Mouse (Mus musculus): ENCODE measurements around the gene Gnas. TPM values are rescaled to one million over a fixed set of nuclear protein-coding genes. Genes with fewer than 3 reads are reported as not detected.

Gene Gnas
- polyA plus RNA-seq, 1 experiment from 2014 or later: 1,252 TPM

DNA sequence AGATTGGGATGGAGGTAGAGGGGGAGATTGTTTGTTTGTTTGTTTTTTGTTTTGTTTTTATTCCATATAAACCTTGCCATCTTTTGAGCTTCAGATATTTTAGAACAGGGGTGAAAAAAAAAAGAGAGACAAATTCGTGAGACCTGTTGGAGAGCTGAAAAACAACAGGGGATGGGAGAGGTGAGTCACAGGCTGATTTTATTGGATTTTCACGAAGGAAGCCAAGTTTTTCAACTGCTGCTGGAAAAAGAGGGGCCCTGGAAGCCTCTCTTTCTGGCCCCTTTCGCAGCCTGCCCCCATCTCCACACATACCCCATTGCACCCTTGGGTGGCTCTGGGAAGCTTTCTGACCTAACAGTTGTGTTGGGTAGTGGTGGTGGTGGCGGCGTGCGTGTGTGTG lies 22.3 kb upstream of the Gnas start:
- no peaks in the 10 kb centered on the region for H3K9me3 ChIP-seq (ENCODE audit: low read length)
- ATAC-seq (no peak), DNase-seq (ENCODE audit: low spot score) (no peak)
- no peak overlapping the region for H3K4me2 ChIP-seq (replicated peaks; ENCODE audit: low read depth, low read length)
- no peak overlapping the region for H3K4me3 ChIP-seq (ENCODE audit: low read depth, low read length)
- H3K36me3 ChIP-seq (ENCODE audit: insufficient read depth, low read length): no peaks in the 10 kb centered on the region
- TF ChIP-seq EP300 (IDR thresholded peaks at IDR 0.05): no peak
- no peak for TF ChIP-seq CTCF (IDR thresholded peaks at IDR 0.05)
- no peak overlapping the region for H3K27ac ChIP-seq (ENCODE audit: low read length)
- no peaks in the 10 kb centered on the region for H3K27me3 ChIP-seq (replicated peaks; ENCODE audit: insufficient read depth, low read length)
- 61% methylated on average over 6 of the region's 6 CpGs for WGBS
- no peaks in the 10 kb centered on the region for H3K4me1 ChIP-seq (ENCODE audit: insufficient read depth, low read depth, low read length)
- H3K9ac ChIP-seq (replicated peaks; ENCODE audit: low read depth): no peak overlapping the region

DNA sequence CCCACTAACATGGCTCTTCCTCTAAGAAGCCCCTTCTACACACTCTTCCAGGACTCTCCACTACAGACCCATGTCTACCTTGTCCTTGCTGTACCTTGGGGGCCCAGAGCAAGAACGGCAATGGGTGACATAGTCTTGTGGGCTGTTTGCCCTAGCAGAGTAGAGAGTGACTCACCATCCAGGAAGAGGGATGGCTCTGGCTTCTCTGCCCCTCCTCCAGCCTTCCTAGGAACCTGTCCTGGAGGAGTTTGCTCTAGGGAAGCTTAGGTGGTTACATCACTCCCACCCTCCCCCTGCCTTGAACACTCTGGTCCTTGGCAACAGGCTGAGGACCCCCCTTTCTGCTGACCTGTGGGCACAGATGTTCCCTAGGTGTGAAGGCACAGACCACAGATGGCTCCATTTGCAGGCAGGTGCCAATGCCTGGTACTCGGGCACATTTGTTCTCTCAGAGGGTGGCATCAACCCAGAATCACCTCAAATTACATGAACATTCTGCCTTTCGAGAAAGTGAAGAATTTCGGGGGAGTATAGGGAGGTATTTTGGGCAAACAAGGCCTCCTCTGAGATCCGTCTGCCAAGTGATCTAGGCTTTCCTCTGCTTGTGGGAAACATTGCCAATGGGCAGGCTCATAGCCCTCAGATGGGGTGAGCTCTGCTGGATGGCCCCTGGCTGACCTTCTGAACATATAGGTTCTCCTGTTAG lies 20.9 kb upstream of the Gnas start:
- ATAC-seq: peak; percentile 14; the same call in 1 of the 2 replicates
- 65% methylated on average over 5 of the region's 5 CpGs for WGBS
- H3K4me1 ChIP-seq (ENCODE audit: insufficient read depth, low read depth, low read length): no peaks in the 10 kb centered on the region

DNA sequence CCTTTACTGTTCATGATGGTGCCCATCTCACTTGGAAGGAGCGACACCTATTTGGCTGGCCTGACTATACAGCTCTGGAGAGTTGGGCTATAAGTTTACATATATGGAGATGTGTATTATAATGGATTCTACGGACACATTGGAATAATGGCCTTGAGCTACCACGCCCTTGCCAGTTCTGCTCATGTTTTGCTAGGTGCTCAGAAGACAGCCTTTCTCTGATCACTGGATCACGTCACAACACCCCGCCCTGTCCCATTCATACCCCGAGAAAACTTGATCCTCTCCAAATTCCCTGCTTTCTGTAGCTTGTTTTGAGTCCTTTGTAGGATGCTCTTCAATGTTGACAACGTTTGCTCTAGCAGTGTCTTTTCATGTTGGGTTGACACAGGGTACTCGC lies 19.9 kb upstream of the Gnas start:
- Histone ChIP-seq H3K36me3 (ENCODE audit: insufficient read depth, low read length) (no peaks in the 10 kb centered on the region), H3K9me3 (ENCODE audit: low read length) (no peaks in the 10 kb centered on the region), H3K9ac (replicated peaks; ENCODE audit: low read depth) (no peak overlapping the region), H3K4me2 (replicated peaks; ENCODE audit: low read depth, low read length) (no peak overlapping the region), H3K4me1 (ENCODE audit: insufficient read depth, low read depth, low read length) (no peaks in the 10 kb centered on the region), H3K27ac (ENCODE audit: low read length) (no peak overlapping the region), H3K27me3 (replicated peaks; ENCODE audit: insufficient read depth, low read length) (no peaks in the 10 kb centered on the region), H3K4me3 (ENCODE audit: low read depth, low read length) (no peak overlapping the region)
- WGBS: 86% methylated on average over 8 of the region's 8 CpGs
- no peak for TF ChIP-seq CTCF (IDR thresholded peaks at IDR 0.05)
- no peak for TF ChIP-seq EP300 (IDR thresholded peaks at IDR 0.05)
- no peak for DNase-seq (ENCODE audit: low spot score)
- ATAC-seq: no peak

More for the DNA sequence above, 20.9 kb upstream of the Gnas start:
- Histone ChIP-seq H3K27ac (ENCODE audit: low read length) (no peak overlapping the region), H3K4me2 (replicated peaks; ENCODE audit: low read depth, low read length) (no peak overlapping the region), H3K27me3 (replicated peaks; ENCODE audit: insufficient read depth, low read length) (no peaks in the 10 kb centered on the region), H3K9me3 (ENCODE audit: low read length) (no peaks in the 10 kb centered on the region), H3K4me3 (ENCODE audit: low read depth, low read length) (no peak overlapping the region), H3K36me3 (ENCODE audit: insufficient read depth, low read length) (no peaks in the 10 kb centered on the region), H3K9ac (replicated peaks; ENCODE audit: low read depth) (no peak overlapping the region)
- DNase-seq (ENCODE audit: low spot score): peak; percentile 11
- TF ChIP-seq EP300 (IDR thresholded peaks at IDR 0.05): no peak
- TF ChIP-seq CTCF (IDR thresholded peaks at IDR 0.05): no peak

DNA sequence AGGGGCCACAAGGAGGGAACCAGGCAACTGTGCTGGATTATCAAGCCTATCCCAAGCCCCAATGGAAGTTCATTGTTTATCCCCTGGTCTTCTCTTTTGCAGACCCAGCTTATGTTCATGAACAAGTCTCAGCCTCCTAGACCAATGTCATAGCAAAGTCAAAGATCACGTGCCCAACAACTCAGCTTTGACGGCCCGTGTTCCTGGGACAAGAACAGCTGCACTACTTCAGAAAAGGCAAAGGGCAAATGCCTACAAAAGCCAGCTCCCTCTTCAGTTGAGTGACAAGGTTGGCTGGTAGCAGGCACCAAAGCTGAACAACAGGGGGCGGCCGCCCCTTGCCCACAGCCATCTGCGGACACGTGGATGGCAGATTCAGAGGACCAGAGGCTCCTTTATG lies 13.7 kb upstream of the Gnas start:
- H3K9ac ChIP-seq (replicated peaks; ENCODE audit: low read depth): no peak overlapping the region
- ATAC-seq: no peak
- no peak overlapping the region for H3K27ac ChIP-seq (ENCODE audit: low read length)
- H3K4me2 ChIP-seq (replicated peaks; ENCODE audit: low read depth, low read length): no peak overlapping the region
- H3K9me3 ChIP-seq (ENCODE audit: low read length): no peaks in the 10 kb centered on the region
- H3K4me1 ChIP-seq (ENCODE audit: insufficient read depth, low read depth, low read length): no peaks in the 10 kb centered on the region
- DNase-seq (ENCODE audit: low spot score): no peak
- 86% methylated on average over 7 of the region's 7 CpGs for WGBS
- no peak for TF ChIP-seq EP300 (IDR thresholded peaks at IDR 0.05)
- TF ChIP-seq CTCF (IDR thresholded peaks at IDR 0.05): no peak
- no peaks in the 10 kb centered on the region for H3K36me3 ChIP-seq (ENCODE audit: insufficient read depth, low read length)
- no peak overlapping the region for H3K4me3 ChIP-seq (ENCODE audit: low read depth, low read length)
- H3K27me3 ChIP-seq (replicated peaks; ENCODE audit: insufficient read depth, low read length): no peaks in the 10 kb centered on the region

DNA sequence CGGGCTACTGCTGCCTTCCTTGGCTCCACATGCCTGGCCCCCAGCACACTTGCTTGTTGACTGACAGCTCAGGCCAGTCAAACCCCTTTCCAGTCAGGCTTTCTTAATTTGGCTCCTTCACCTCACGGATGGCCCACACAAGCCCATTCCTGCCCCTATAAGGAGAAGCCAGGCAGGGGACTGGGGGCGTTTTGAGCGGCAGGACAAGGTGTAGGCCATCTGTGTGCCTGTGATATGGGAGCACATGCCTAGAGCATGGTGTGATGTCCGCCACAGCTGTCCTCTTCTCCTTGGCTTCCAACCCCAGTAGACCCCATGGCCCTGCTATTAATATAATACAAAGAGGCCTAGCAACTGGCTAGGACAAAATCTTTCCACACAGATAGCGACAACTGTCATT lies 12.7 kb upstream of the Gnas start:
- 80% methylated on average over 6 of the region's 6 CpGs for WGBS
- no peaks in the 10 kb centered on the region for H3K4me1 ChIP-seq (ENCODE audit: insufficient read depth, low read depth, low read length)
- H3K27ac ChIP-seq (ENCODE audit: low read length): no peak overlapping the region
- H3K9ac ChIP-seq (replicated peaks; ENCODE audit: low read depth): no peak overlapping the region
- no peaks in the 10 kb centered on the region for H3K36me3 ChIP-seq (ENCODE audit: insufficient read depth, low read length)
- TF ChIP-seq CTCF (IDR thresholded peaks at IDR 0.05): no peak
- no peak for TF ChIP-seq EP300 (IDR thresholded peaks at IDR 0.05)
- DNase-seq (ENCODE audit: low spot score) (no peak), ATAC-seq (no peak)
- H3K9me3 ChIP-seq (ENCODE audit: low read length): no peaks in the 10 kb centered on the region
- H3K27me3 ChIP-seq (replicated peaks; ENCODE audit: insufficient read depth, low read length): no peaks in the 10 kb centered on the region
- no peak overlapping the region for H3K4me3 ChIP-seq (ENCODE audit: low read depth, low read length)
- no peak overlapping the region for H3K4me2 ChIP-seq (replicated peaks; ENCODE audit: low read depth, low read length)

DNA sequence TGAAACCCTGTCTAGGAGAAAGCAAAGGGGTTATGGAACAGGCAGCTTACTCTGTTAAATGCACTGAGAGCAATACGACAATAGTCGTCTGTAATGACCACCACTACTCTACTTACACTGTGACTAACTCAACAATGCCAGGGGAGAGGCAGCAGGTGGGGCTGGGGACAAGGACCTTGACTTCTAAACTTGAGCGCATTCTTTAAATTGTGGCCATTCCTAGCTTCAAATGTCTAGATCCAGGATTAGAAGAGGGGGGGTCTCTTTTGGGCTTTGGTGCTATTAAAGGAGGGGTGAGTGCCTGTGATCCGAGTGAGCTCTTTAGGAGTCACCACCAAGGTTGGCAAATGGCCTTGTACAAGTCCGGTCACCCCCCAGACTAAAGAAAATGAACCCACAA lies 11.0 kb upstream of the Gnas start:
- 60% methylated on average over 5 of the region's 5 CpGs for WGBS

More for the DNA sequence above, 11.0 kb upstream of the Gnas start:
- Histone ChIP-seq H3K9ac (replicated peaks; ENCODE audit: low read depth) (no peak overlapping the region), H3K36me3 (ENCODE audit: insufficient read depth, low read length) (no peaks in the 10 kb centered on the region), H3K4me1 (ENCODE audit: insufficient read depth, low read depth, low read length) (no peaks in the 10 kb centered on the region), H3K9me3 (ENCODE audit: low read length) (no peaks in the 10 kb centered on the region), H3K27ac (ENCODE audit: low read length) (peak overlapping the region; percentile 27; the same call in 1 of the 2 replicates), H3K4me2 (replicated peaks; ENCODE audit: low read depth, low read length) (no peak overlapping the region), H3K4me3 (ENCODE audit: low read depth, low read length) (no peak overlapping the region), H3K27me3 (replicated peaks; ENCODE audit: insufficient read depth, low read length) (no peaks in the 10 kb centered on the region)
- ATAC-seq (peak; percentile 41), DNase-seq (ENCODE audit: low spot score) (peak; percentile 22)
- peak; percentile 77 for TF ChIP-seq EP300 (IDR thresholded peaks at IDR 0.05)
- no peak for TF ChIP-seq CTCF (IDR thresholded peaks at IDR 0.05)
